Mouse (Mus musculus) thymus, adult 2 months (tissue): ENCODE measurements around the gene Paqr4.

Experiments
- CTCF ChIP-seq: fragments of 200-500 bp; IDR thresholded peaks from 2 replicates; pipeline ENCODE4 v1.5.1; 2012; ENCODE audit warnings: mild to moderate bottlenecking, control low read depth, low read length, moderate library complexity, borderline replicate concordance; ENCODE audit not compliant: control insufficient read depth, poor library complexity, insufficient read depth; ENCODE audit errors: extremely low read depth
- POLR2A ChIP-seq: fragments of 200-500 bp; IDR thresholded peaks from 2 replicates; pipeline ENCODE4 v1.6.1; 2012; ENCODE audit warnings: mild to moderate bottlenecking, low read length, control low read depth, moderate library complexity; ENCODE audit not compliant: control insufficient read depth, poor library complexity, insufficient read depth; ENCODE audit errors: extremely low read depth

- TF ChIP-seq CTCF (no peak), POLR2A (no peak)
Observed at GRCm38 (mm10) chr17:23770896-23771283, 30.2 kb upstream of the Paqr4 start.
